Mouse (Mus musculus): ENCODE results near the gene Chrdl2.

- TF ChIP-seq GATA1 (IDR thresholded peaks at IDR 0.05; ENCODE audit: borderline replicate concordance, low read length) (no peak), CTCF (IDR thresholded peaks at IDR 0.05; ENCODE audit: low read depth, low read length) (no peak)
These were observed at the start of gene Chrdl2 for GRCm38 (mm10) chr7:100005790-100006189.
